Comparison of ENCODE assay signal across 10 mouse cellular contexts in the genomic region with DNA sequence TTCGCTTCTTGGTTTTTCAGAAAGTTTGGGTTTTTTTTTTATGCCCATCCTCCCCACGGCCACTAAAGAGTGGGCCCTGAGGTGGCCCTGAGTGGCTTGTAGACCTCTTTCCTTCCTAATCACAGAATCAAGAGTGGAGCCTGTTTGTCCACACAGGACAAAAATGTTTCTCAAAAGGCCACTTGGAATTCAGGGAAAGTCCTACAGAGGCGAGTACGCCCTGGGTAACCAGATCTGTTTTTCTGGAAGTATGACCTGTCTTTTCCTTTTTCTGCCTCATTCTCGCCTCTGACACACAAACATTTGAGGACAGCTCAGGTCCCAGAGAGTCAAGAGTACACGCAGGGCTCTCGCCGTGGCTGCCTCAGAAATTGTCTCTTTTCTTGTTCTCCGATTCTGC. TPM values are rescaled to one million over a fixed set of nuclear protein-coding genes. Genes with fewer than 3 reads are reported as not detected.
DNase-seq lines count a peak whose midpoint lies in the region; ATAC-seq and TF ChIP-seq lines count a peak whose summit lies in the region.
"Had no signal": no experiment of that assay in that cellular context is flagged by ENCODE, and none has a peak within 500 bp of the region (broad histone marks: within the 10 kb centered on the region; RNA-seq: fewer than 3 reads in every experiment).

No protein-coding gene starts in this region.

- peak overlapping the region; percentile 82; the same call in 1 of the 2 replicates for H3K4me3 ChIP-seq in heart, embryonic 10.5 days
- H3K4me3 ChIP-seq in cortical plate, adult 2 months (ENCODE audit: insufficient read depth, low read length), result peak overlapping the region; percentile 55; the same call in 1 of the 2 replicates
- peak overlapping the region; percentile 59 for H3K4me3 ChIP-seq in hindbrain, embryonic 15.5 days
- H3K4me3 ChIP-seq in midbrain, embryonic 15.5 days, result peak overlapping the region; percentile 55; the same call in 1 of the 2 replicates

- H3K4me1 ChIP-seq in heart, embryonic 10.5 days, result peaks cover 58% of the 10 kb centered on the region
- no peaks in the 10 kb centered on the region; the same call in 1 of the 2 replicates for H3K4me1 ChIP-seq in cortical plate, adult 2 months (ENCODE audit: control insufficient read depth, insufficient read depth, low read length)
- H3K4me1 ChIP-seq in hindbrain, embryonic 15.5 days (replicated peaks), result peaks cover 13% of the 10 kb centered on the region
- H3K4me1 ChIP-seq in midbrain, embryonic 15.5 days, result peaks cover 13% of the 10 kb centered on the region

- 34% methylated on average over 9 of the region's 9 CpGs for WGBS in heart, embryonic 10.5 days
- 49% methylated on average over 9 of the region's 9 CpGs for WGBS in hindbrain, embryonic 15.5 days
- WGBS in midbrain, embryonic 15.5 days, result 36% methylated on average over 9 of the region's 9 CpGs

- no peak overlapping the region for H3K9ac ChIP-seq in hindbrain, embryonic 15.5 days
- no peak overlapping the region for H3K9ac ChIP-seq in midbrain, embryonic 15.5 days

- TF ChIP-seq POLR2A in cortical plate, adult 2 months (IDR thresholded peaks at IDR 0.05; ENCODE audit: extremely low read depth, insufficient read depth, low read length), result no peak

- no peaks in the 10 kb centered on the region for H3K36me3 ChIP-seq in heart, embryonic 10.5 days
- no peaks in the 10 kb centered on the region for H3K36me3 ChIP-seq in hindbrain, embryonic 15.5 days
- no peaks in the 10 kb centered on the region for H3K36me3 ChIP-seq in midbrain, embryonic 15.5 days (replicated peaks)
- H3K36me3 ChIP-seq: stomach, embryonic 15.5 days had no signal

- H3K4me2 ChIP-seq in hindbrain, embryonic 15.5 days, result peak overlapping the region; percentile 87
- peak overlapping the region; percentile 91 for H3K4me2 ChIP-seq in midbrain, embryonic 15.5 days

- H3K27ac ChIP-seq in heart, embryonic 10.5 days, result peak overlapping the region; percentile 89
- no peak overlapping the region for H3K27ac ChIP-seq in cortical plate, adult 2 months (ENCODE audit: insufficient read depth, low read length)
- no peak overlapping the region for H3K27ac ChIP-seq in hindbrain, embryonic 15.5 days (replicated peaks)
- no peak overlapping the region for H3K27ac ChIP-seq in midbrain, embryonic 15.5 days
- H3K27ac ChIP-seq: stomach, embryonic 15.5 days had no signal

- DNase-seq in heart, embryonic 10.5 days (ENCODE audit: low spot score), result no peak
- no peak for DNase-seq in heart, postnatal 25 days (ENCODE audit: low spot score)
- no peak for DNase-seq in cerebellum, adult 11 months
- no peak for DNase-seq in spleen, postnatal 4 days (ENCODE audit: low spot score in 2 of 2)
- DNase-seq in Muller cell, postnatal 12 days (ENCODE audit: inconsistent ontology term), result no peak

- no peaks in the 10 kb centered on the region for H3K27me3 ChIP-seq in heart, embryonic 10.5 days (ENCODE audit: insufficient read depth, poor library complexity, severe bottlenecking)
- H3K27me3 ChIP-seq in hindbrain, embryonic 15.5 days, result no peaks in the 10 kb centered on the region
- no peaks in the 10 kb centered on the region for H3K27me3 ChIP-seq in midbrain, embryonic 15.5 days (replicated peaks)
- H3K27me3 ChIP-seq: CH12.LX had no signal

- intact Hi-C loops in heart, postnatal 25 days (cut with DNase I), result no loop called here

- no peak for TF ChIP-seq CTCF in cortical plate, adult 2 months (IDR thresholded peaks at IDR 0.05; ENCODE audit: extremely low read depth, insufficient read depth, low read length)

- H3K9me3 ChIP-seq in heart, embryonic 10.5 days, result no peaks in the 10 kb centered on the region
- H3K9me3 ChIP-seq in hindbrain, embryonic 15.5 days, result no peaks in the 10 kb centered on the region
- no peaks in the 10 kb centered on the region for H3K9me3 ChIP-seq in midbrain, embryonic 15.5 days
- H3K9me3 ChIP-seq: stomach, embryonic 15.5 days had no signal

- ATAC-seq in hindbrain, embryonic 15.5 days (ENCODE audit: low FRiP score, low read depth), result no peak
- no peak for ATAC-seq in midbrain, embryonic 15.5 days (replicated peaks)

RNA-seq across cellular contexts. Expression of a gene that starts 1.5 kb away (rescaled TPM):
- 10.9 and 14.4 TPM in 2 replicates for polyA plus RNA-seq in heart, embryonic 10.5 days (2016; fragmentation: Nextera tagmentation; extraction: Ambion mirVana)
- 1 to 10 TPM; 2.0 to 2.4 TPM for total RNA-seq in heart, postnatal 25 days (2021)
- 16.5 and 17.7 TPM in 2 replicates for polyA plus RNA-seq in cortical plate, adult 2 months (2012; rRNA removed)
- 21.8 and 23.2 TPM in 2 replicates for polyA plus RNA-seq in hindbrain, embryonic 15.5 days (2015; fragmentation: Nextera tagmentation; extraction: Ambion mirVana)
- polyA plus RNA-seq in midbrain, embryonic 15.5 days (2015; fragmentation: Nextera tagmentation; extraction: Ambion mirVana), result 24.8 and 27.6 TPM in 2 replicates
- total RNA-seq: CH12.LX had no signal

RNA-seq across cellular contexts. Expression of a gene that starts 19.6 kb away (rescaled TPM):
- polyA plus RNA-seq in heart, embryonic 10.5 days (2016; fragmentation: Nextera tagmentation; extraction: Ambion mirVana), result 0.39 and 0.50 TPM in 2 replicates
- total RNA-seq in heart, postnatal 25 days (2021), result under 1 TPM; 0.06 to 0.08 TPM
- 0.30 and 0.31 TPM in 2 replicates for polyA plus RNA-seq in cortical plate, adult 2 months (2012; rRNA removed)
- 0.25 and 0.28 TPM in 2 replicates for polyA plus RNA-seq in hindbrain, embryonic 15.5 days (2015; fragmentation: Nextera tagmentation; extraction: Ambion mirVana)
- polyA plus RNA-seq in midbrain, embryonic 15.5 days (2015; fragmentation: Nextera tagmentation; extraction: Ambion mirVana), result 0.26 and 0.29 TPM in 2 replicates
- total RNA-seq: CH12.LX had no signal

RNA-seq across cellular contexts. Expression of a gene that starts 59.2 kb away (rescaled TPM):
- polyA plus RNA-seq in heart, embryonic 10.5 days (2016; fragmentation: Nextera tagmentation; extraction: Ambion mirVana), result 0.15 and 4.8 TPM in 2 replicates
- under 1 TPM; 0.11 to 0.21 TPM for total RNA-seq in heart, postnatal 25 days (2021)
- polyA plus RNA-seq in cortical plate, adult 2 months (2012; rRNA removed), result 96.9 and 99.1 TPM in 2 replicates
- 63.2 and 63.8 TPM in 2 replicates for polyA plus RNA-seq in hindbrain, embryonic 15.5 days (2015; fragmentation: Nextera tagmentation; extraction: Ambion mirVana)
- polyA plus RNA-seq in midbrain, embryonic 15.5 days (2015; fragmentation: Nextera tagmentation; extraction: Ambion mirVana), result 40.9 and 47.5 TPM in 2 replicates
- total RNA-seq: CH12.LX had no signal
